Mouse (Mus musculus) midbrain, embryonic 12.5 days (tissue): Measurements from ENCODE around the gene Cnst. TPM values are rescaled to one million over a fixed set of nuclear protein-coding genes. Genes with fewer than 3 reads are reported as not detected.

ENCODE experiments used
- ATAC-seq: fragments of 200-750 bp; cut with Nextera tagmentation; 2 replicates; pipeline ENCODE4 v1.8.0; 2017; ENCODE audit warnings: low read depth, moderate TSS enrichment, moderate library complexity; ENCODE audit not compliant: low FRiP score
- H3K27ac ChIP-seq: fragments of 300-500 bp; sonication (generic); replicated peaks from 2 replicates; pipeline ENCODE4 v1.5.1; 2016; ENCODE audit warnings: mild to moderate bottlenecking
- H3K27me3 ChIP-seq: fragments of 300-500 bp; sonication (generic); 2 replicates; pipeline ENCODE4 v1.6.1; 2016; ENCODE audit warnings: mild to moderate bottlenecking
- H3K36me3 ChIP-seq: fragments of 300-500 bp; sonication (generic); 2 replicates; pipeline ENCODE4 v1.6.1; 2016
- H3K4me1 ChIP-seq: fragments of 300-500 bp; sonication (generic); 2 replicates; pipeline ENCODE4 v1.6.1; 2016
- H3K4me2 ChIP-seq: fragments of 300-500 bp; sonication (generic); replicated peaks from 2 replicates; pipeline ENCODE4 v1.6.1; 2016; ENCODE audit warnings: mild to moderate bottlenecking, moderate library complexity
- H3K4me3 ChIP-seq: fragments of 300-500 bp; sonication (generic); 2 replicates; pipeline ENCODE4 v1.5.1; 2016; ENCODE audit warnings: mild to moderate bottlenecking
- H3K9ac ChIP-seq: fragments of 300-500 bp; sonication (generic); replicated peaks from 2 replicates; pipeline ENCODE4 v1.6.1; 2016; ENCODE audit warnings: mild to moderate bottlenecking, moderate library complexity
- H3K9me3 ChIP-seq: fragments of 300-500 bp; sonication (generic); 2 replicates; pipeline ENCODE4 v1.6.1; 2016; ENCODE audit warnings: mild to moderate bottlenecking
- whole genome bisulfite sequencing: fragments of 180-500 bp; shearing (Covaris S2); methylation state at CpG from one replicate; pipeline ENCODE4 v1.1.7; 2016; 5-methylcytosine and 5-hydroxymethylcytosine counted together
- polyA plus RNA-seq: library from polyadenylated mRNA; unstranded; fragments of >200 nt; fragmentation: Nextera tagmentation; extraction: Ambion mirVana; gene quantifications from 2 replicates; pipeline ENCODE4 v1.2.1, GENCODE M21; 2016

Gene Cnst
- polyA plus RNA-seq, 1 experiment from 2014 or later: 26.9 TPM

DNA sequence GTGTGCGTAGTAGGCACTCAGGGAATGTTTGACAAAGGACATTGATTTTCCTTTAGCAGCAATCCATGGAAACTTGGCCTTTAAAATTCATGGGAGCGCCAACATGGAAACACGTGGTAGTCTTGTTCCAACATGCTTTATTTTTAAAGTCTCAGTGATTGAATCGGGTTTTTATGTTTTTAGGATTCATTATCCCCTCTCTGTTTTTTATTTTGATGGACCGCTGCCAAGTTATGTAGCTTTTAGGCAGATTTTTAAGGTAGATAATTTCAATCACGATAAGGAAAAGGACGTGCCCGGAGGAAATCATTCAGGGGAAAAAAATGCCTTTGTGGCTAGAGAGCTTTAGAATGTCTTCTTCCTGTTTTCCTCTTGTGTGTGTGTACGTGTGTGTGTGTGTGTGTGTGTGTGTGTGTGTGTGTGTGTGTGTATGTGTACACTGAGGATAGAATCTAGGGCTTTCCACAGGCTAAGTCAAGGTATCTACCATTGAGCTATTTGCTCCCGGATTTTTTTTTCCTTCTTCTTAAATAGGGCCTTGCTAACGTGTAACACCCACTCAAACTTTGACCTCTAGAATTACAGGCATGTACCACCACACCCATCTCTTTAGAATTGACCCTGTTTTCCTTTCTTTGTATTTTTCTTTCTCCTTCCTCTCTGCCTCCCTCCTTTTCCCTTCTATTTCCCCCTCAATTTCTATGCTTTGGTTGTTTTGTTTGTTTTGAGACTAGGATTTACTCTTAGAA lies 13.4 kb downstream of the Cnst start:
- WGBS: 88% methylated on average over 10 of the region's 11 CpGs
- no peak overlapping the region for H3K9ac ChIP-seq

DNA sequence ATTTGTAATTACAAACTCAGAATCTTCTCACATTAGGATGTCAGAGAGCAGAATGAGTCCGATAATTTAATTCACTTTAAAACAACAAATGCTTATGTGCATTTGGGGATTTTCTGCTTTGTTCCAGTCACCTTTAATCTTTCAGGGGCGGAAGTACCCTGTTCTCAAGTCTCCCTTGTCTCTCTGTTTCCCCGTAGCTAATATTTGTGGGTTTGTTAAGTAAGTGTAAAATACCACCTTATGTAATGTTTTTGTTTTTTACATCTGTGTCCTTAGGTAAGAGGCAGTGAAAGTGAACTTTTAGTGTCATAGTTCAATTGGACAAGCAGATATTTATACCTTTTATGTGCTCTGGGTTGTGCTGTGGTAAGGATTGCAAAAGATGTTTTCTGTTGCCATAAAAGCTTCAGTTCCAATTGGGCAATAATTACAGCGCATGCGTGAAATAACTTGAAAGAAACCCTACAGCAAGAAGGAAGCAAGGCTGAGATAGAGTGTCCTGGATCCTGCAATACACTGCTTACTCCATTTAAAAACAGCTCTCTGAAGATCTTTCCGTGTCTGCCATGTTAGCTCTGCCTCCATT lies 14.8 kb downstream of the Cnst start:
- no peak overlapping the region for H3K4me3 ChIP-seq
- WGBS: 92% methylated on average over 6 of the region's 6 CpGs
- H3K4me2 ChIP-seq: no peak overlapping the region
- H3K9me3 ChIP-seq: no peaks in the 10 kb centered on the region
- H3K27ac ChIP-seq: no peak overlapping the region
- no peaks in the 10 kb centered on the region for H3K27me3 ChIP-seq
- peaks cover 6% of the 10 kb centered on the region; the same call in 1 of the 2 replicates for H3K4me1 ChIP-seq
- H3K9ac ChIP-seq: no peak overlapping the region
- no peaks in the 10 kb centered on the region for H3K36me3 ChIP-seq
- no peak for ATAC-seq

More for the DNA sequence above, 13.4 kb downstream of the Cnst start:
- Histone ChIP-seq H3K4me1 (peaks cover 6% of the 10 kb centered on the region; the same call in 1 of the 2 replicates), H3K27me3 (no peaks in the 10 kb centered on the region), H3K27ac (no peak overlapping the region), H3K9me3 (no peaks in the 10 kb centered on the region), H3K36me3 (no peaks in the 10 kb centered on the region), H3K4me3 (no peak overlapping the region), H3K4me2 (no peak overlapping the region)
- no peak for ATAC-seq

- Histone ChIP-seq H3K4me2 (no peak overlapping the region), H3K9ac (no peak overlapping the region), H3K4me3 (no peak overlapping the region), H3K27me3 (no peaks in the 10 kb centered on the region), H3K27ac (no peak overlapping the region), H3K36me3 (no peaks in the 10 kb centered on the region), H3K4me1 (peaks cover 14% of the 10 kb centered on the region; the same call in 1 of the 2 replicates), H3K9me3 (no peaks in the 10 kb centered on the region)
- no peak for ATAC-seq
- WGBS: 89% methylated on average over 4 of the region's 4 CpGs
Measured at GRCm38 (mm10) chr1:179563211-179563610, 17.0 kb downstream of the Cnst start.

DNA sequence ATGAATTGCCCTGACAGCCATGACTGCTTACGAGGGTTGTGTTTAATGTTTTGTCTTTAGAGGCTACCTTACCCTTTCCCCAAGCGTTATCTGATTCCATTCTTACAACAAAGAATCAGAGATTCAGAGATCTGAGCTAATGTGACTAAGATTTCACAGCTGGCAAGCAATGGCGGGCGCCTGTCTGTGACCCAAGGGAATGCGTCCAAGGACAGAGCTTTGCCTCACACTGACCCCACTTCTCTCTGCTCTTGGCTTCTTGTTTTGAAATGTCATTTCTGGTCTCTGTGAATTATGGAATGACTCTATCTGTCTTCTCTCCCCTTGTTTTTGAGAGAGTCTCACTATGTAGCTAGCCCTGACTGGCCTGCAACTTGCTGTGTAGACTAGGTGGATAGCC lies 17.8 kb downstream of the Cnst start:
- no peak for ATAC-seq
- Histone ChIP-seq H3K27ac (0 out of 2 replicates have a peak overlapping the region, but pooled peaks have one; percentile 30), H3K9ac (no peak overlapping the region), H3K4me3 (no peak overlapping the region), H3K4me1 (peaks cover 14% of the 10 kb centered on the region; the same call in 1 of the 2 replicates), H3K4me2 (no peak overlapping the region), H3K36me3 (no peaks in the 10 kb centered on the region), H3K27me3 (no peaks in the 10 kb centered on the region), H3K9me3 (no peaks in the 10 kb centered on the region)
- 59% methylated on average over 5 of the region's 5 CpGs for WGBS

DNA sequence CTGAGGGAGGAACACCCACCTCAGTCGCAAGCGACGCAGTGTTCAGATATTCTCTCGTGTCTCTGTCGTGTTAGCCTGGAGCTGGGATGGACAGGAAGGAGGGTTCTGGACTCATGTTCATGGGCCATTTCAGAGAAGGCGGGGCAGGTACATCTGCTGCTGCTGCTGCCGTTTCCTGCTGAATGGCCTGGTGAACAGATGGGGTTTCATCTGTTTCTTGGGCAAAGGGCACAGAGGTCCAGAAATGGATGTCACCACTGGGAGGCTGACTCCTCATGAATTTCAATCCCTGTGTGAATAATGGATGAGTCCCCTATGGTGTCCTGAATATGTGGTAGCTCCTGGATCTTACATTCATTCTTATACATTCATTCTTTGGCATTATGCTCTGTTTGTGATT lies 21.4 kb downstream of the Cnst start:
- peaks cover 14% of the 10 kb centered on the region; the same call in 1 of the 2 replicates for H3K4me1 ChIP-seq
- H3K9me3 ChIP-seq: no peaks in the 10 kb centered on the region
- H3K9ac ChIP-seq: no peak overlapping the region
- no peaks in the 10 kb centered on the region for H3K36me3 ChIP-seq
- no peak overlapping the region for H3K4me3 ChIP-seq
- H3K4me2 ChIP-seq: no peak overlapping the region
- H3K27me3 ChIP-seq: no peaks in the 10 kb centered on the region
- ATAC-seq: peak; percentile 59
- peak overlapping the region; percentile 52 for H3K27ac ChIP-seq
- 62% methylated on average over 7 of the region's 7 CpGs for WGBS

DNA sequence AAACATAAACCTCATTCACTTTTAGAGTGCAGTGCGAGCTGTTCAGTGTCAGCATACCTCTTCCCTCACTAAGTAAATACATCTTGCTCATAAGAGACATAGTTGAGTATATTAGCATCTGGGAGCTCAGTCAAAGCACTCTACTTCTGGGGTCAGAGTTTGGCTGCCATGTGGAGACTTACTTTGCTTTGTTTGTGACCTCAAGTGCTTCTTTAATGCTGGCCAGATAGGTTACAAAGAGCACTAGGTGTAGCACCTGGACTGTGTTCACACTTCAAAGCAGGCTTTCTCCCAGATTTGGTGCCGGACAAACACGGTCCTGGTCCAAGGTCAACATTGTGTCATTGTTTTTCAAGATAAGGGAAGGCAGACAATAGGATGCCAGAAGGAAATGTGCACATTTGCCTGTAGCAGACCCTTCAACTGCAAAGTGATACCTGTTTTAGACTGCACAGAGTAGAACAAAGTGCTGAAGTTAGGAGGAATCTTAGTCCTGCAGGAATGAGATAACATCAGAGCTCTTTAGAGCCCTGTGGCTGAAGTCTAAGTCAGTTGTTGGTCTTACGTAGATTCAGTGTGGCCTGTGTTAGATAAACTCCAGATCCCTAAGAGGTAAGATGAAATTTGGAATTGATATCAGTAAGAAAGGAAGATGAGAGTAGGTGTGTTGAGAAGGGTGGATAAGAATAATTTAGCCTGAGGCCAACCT lies 22.7 kb downstream of the Cnst start:
- H3K27ac ChIP-seq: no peak overlapping the region

DNA sequence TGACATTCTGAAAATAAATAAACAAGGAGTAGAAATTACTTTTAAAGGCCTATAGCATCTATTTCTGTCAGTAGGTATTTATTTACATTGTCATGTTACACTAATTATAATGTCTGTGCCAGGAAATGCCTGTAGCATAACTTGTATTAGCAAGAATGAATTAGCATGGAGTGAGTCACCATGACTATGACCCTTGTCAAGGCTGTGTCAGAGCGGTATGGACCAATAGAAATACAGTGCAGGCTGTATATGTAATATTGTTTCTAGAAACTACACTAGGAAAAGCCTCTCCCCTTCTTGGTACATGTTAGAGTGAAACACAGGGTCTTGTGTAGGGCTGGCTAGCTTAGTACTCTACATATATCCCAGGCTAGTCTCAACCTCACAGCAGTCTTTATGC lies 24.3 kb downstream of the Cnst start:
- no peak for ATAC-seq
- Histone ChIP-seq H3K9ac (no peak overlapping the region), H3K36me3 (no peaks in the 10 kb centered on the region), H3K27me3 (no peaks in the 10 kb centered on the region), H3K4me2 (no peak overlapping the region), H3K4me1 (peaks cover 8% of the 10 kb centered on the region; the same call in 1 of the 2 replicates), H3K27ac (no peak overlapping the region), H3K9me3 (no peaks in the 10 kb centered on the region), H3K4me3 (no peak overlapping the region)
- 88% methylated on average over 1 of the region's 1 CpGs for WGBS

More for the DNA sequence above, 22.7 kb downstream of the Cnst start:
- Histone ChIP-seq H3K9ac (no peak overlapping the region), H3K4me1 (peaks cover 8% of the 10 kb centered on the region; the same call in 1 of the 2 replicates), H3K36me3 (no peaks in the 10 kb centered on the region), H3K4me2 (no peak overlapping the region), H3K4me3 (no peak overlapping the region), H3K9me3 (no peaks in the 10 kb centered on the region), H3K27me3 (no peaks in the 10 kb centered on the region)
- no peak for ATAC-seq
- 90% methylated on average over 4 of the region's 4 CpGs for WGBS

GRCm38 (mm10) chr1:179571686-179572085 lies 25.5 kb downstream of the Cnst start:
- no peak overlapping the region for H3K4me2 ChIP-seq
- no peak for ATAC-seq

GRCm38 (mm10) chr1:179573650-179574206 lies 27.6 kb downstream of the Cnst start:
- Histone ChIP-seq H3K4me2 (no peak overlapping the region), H3K4me3 (no peak overlapping the region), H3K9me3 (no peaks in the 10 kb centered on the region), H3K36me3 (no peaks in the 10 kb centered on the region), H3K27ac (no peak overlapping the region), H3K27me3 (no peaks in the 10 kb centered on the region), H3K4me1 (no peaks in the 10 kb centered on the region), H3K9ac (no peak overlapping the region)
- WGBS: 79% methylated on average over 6 of the region's 6 CpGs
- ATAC-seq: no peak

More at GRCm38 (mm10) chr1:179571686-179572085, 25.5 kb downstream of the Cnst start:
- no peak overlapping the region for H3K27ac ChIP-seq
- H3K4me1 ChIP-seq: peaks cover 8% of the 10 kb centered on the region; the same call in 1 of the 2 replicates
- H3K9ac ChIP-seq: no peak overlapping the region
- H3K27me3 ChIP-seq: no peaks in the 10 kb centered on the region
- no peaks in the 10 kb centered on the region for H3K36me3 ChIP-seq
- H3K9me3 ChIP-seq: no peaks in the 10 kb centered on the region
- WGBS: 88% methylated on average over 4 of the region's 4 CpGs
- H3K4me3 ChIP-seq: no peak overlapping the region

GRCm38 (mm10) chr1:179578625-179579024 lies 32.5 kb downstream of the Cnst start:
- Histone ChIP-seq H3K9me3 (no peaks in the 10 kb centered on the region), H3K36me3 (peaks cover 11% of the 10 kb centered on the region), H3K9ac (no peak overlapping the region), H3K27ac (no peak overlapping the region), H3K4me2 (no peak overlapping the region), H3K4me1 (no peaks in the 10 kb centered on the region), H3K27me3 (no peaks in the 10 kb centered on the region), H3K4me3 (no peak overlapping the region)
- 83% methylated on average over 6 of the region's 6 CpGs for WGBS
- ATAC-seq: no peak

- H3K36me3 ChIP-seq: peaks cover 11% of the 10 kb centered on the region
- no peaks in the 10 kb centered on the region for H3K27me3 ChIP-seq
- ATAC-seq: no peak
- no peak overlapping the region for H3K4me3 ChIP-seq
- H3K27ac ChIP-seq: no peak overlapping the region
- H3K9me3 ChIP-seq: no peaks in the 10 kb centered on the region
- H3K4me1 ChIP-seq: no peaks in the 10 kb centered on the region
- 79% methylated on average over 8 of the region's 8 CpGs for WGBS
- no peak overlapping the region for H3K9ac ChIP-seq
- H3K4me2 ChIP-seq: no peak overlapping the region
Measured at GRCm38 (mm10) chr1:179580200-179580599, 34.0 kb downstream of the Cnst start.

- H3K4me3 ChIP-seq: no peak overlapping the region
- no peak overlapping the region for H3K9ac ChIP-seq
- H3K36me3 ChIP-seq: peaks cover 11% of the 10 kb centered on the region
- H3K4me1 ChIP-seq: no peaks in the 10 kb centered on the region
- 96% methylated on average over 10 of the region's 10 CpGs for WGBS
- no peaks in the 10 kb centered on the region for H3K9me3 ChIP-seq
- H3K27ac ChIP-seq: no peak overlapping the region
- no peak overlapping the region for H3K4me2 ChIP-seq
- no peaks in the 10 kb centered on the region for H3K27me3 ChIP-seq
- ATAC-seq: no peak
Measured at GRCm38 (mm10) chr1:179581422-179581821, 35.3 kb downstream of the Cnst start.
